Mouse (Mus musculus) right cerebral cortex, adult 18-20 months (tissue): ENCODE measurements around the gene Edn2.

ENCODE experiments used
- DNase-seq: peaks from one replicate; pipeline ENCODE4 v3.0.0; 2022; ENCODE audit warnings: mixed read lengths

Edn2 gene

DNA sequence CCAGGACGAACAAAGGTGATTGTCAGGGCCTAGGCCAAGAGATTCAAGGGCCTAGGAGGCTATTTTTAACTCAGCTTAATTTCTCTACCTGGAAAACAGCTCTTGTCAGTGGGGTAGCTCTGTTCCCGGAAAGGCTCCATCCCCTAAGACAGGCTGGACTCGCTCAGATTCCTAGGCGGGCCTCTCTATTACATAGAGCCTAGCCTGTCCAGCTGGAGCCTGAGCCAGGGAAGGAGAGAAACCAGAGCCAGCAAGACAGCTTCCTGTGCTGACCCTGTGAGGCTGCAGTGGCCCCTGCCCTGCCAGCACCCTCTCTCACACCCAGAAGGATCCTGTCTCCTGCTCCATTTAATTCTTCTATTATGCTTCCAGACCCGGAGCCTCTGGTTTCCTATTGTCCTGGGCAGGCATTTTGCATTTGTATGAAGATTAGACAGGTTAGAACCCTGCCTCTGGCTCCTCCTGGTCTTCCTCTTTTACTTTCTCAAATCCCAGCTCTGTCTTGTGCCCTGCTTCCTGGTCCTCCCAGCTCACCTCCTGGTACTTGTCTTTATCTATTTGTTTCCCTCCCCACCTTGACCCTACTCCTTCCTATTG, 2.2 kb upstream of the Edn2 start:
- no peak for DNase-seq

DNA sequence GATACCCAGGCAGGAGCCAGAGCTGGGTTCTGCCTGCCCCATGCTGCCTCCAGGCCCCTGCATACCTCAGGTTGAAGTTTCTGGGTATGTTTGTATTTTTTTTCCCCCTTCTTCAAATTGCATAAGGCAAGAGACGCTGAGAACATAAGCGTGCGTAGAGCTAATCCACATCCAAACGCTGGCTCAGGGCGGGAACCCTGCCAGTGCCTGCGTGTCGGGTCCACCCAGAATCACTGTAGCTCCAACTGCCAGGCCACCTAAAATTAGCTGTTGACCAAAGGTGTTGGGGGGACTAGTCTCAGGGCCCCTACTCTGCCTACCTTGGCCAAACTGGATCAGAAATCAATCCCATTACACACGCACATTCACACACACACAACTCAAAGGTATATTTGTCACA, 1.6 kb downstream of the Edn2 start:
- no peak for DNase-seq

GRCm38 (mm10) chr4:120163242-120163641, 2.2 kb downstream of the Edn2 start:
- DNase-seq: peak; percentile 77

GRCm38 (mm10) chr4:120164316-120164715, 3.3 kb downstream of the Edn2 start:
- no peak for DNase-seq

GRCm38 (mm10) chr4:120167778-120168177, 6.8 kb downstream of the Edn2 start:
- no peak for DNase-seq

GRCm38 (mm10) chr4:120168346-120168745, 7.3 kb downstream of the Edn2 start:
- no peak for DNase-seq

DNA sequence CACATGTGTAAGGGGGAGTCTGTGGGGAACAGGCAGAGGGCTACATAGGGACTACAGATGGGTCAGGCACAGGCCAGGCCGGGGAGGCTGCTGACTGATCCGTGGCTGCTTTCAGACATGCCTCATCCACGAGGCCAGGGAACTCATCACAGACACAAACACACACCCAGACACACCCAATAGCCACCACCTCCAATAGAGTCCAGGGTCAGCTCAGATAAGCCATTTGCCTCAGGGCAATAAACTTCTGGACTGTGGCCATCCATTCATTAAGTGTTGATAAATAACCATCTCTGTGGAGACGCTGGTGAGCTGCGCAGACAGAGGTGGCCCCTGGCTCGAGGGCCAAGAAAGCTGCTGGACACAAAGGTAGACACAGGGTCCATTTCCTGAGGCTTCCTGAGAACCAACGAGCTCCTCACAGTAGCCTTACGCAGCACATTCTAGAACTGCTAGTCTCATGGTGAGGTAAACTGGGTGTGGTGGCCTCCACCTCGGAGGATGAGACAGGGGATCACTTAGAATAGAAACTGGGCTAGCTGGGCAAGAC, 9.5 kb downstream of the Edn2 start:
- no peak for DNase-seq

- peak; percentile 46 for DNase-seq
These were observed 11.2 kb downstream of the Edn2 start for GRCm38 (mm10) chr4:120172050-120172684.

- no peak for DNase-seq
These were observed 18.1 kb downstream of the Edn2 start for GRCm38 (mm10) chr4:120179123-120179522.

DNA sequence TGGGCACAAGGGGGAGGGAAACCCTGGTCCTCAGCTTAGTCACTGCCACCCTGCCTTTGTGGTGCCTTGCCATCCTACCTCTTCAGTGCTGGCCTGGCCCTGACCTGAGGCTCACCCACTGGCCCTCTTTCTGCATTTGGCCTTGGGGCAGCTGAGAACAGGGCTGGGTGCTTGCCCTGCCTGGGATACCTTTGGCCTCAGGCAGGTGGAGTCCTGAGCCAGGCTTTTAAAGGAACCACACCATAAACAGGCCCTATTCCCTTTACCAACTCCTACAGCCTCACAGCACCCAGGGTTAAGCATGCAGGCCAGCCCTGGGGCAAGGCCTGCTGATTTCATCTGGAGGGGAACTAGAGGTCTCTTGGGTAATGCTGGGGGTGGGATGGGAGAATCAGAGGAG, 19.5 kb downstream of the Edn2 start:
- DNase-seq: no peak

- DNase-seq: no peak
These were observed 23.5 kb downstream of the Edn2 start for GRCm38 (mm10) chr4:120184374-120184991.

GRCm38 (mm10) chr4:120186441-120186840, 25.4 kb downstream of the Edn2 start:
- no peak for DNase-seq

DNA sequence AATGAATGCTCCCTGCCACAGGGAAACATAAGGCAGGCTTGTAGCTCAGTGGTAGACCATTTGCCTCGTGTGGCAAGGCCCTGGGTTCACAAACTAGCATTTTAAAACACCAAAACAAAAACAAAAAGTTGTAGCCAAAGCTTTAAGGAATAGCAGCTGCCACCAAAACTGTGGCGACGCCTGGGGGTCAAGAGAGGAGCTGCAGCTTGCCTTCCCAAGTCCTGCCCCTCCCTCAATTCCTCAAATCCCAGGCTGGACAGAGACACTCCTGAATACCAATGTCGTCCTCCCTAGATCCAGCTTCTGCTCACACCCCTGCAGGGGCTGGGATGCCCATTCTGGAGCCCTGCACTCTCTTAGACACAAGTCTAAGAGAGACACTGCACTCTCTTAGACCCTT, 25.9 kb downstream of the Edn2 start:
- no peak for DNase-seq

DNA sequence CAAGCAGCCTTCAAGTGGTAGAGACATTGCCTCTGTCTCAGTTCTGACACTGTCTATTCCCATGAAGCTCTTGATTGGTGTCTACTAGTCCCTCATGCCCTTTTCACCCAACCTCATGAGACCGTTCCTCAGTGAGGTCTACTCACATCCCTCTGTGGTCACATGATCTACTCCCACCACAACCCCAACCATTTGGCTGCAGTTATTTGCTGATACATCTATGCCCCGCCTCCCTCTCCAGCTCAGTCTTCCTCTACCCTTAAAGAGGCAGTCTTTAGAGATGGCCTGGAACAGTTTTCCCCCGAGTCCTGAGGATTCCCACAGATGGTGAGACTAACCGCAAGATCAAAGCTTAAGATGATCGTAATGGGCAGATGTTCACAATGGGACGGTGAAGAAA, 27.2 kb downstream of the Edn2 start:
- no peak for DNase-seq

DNA sequence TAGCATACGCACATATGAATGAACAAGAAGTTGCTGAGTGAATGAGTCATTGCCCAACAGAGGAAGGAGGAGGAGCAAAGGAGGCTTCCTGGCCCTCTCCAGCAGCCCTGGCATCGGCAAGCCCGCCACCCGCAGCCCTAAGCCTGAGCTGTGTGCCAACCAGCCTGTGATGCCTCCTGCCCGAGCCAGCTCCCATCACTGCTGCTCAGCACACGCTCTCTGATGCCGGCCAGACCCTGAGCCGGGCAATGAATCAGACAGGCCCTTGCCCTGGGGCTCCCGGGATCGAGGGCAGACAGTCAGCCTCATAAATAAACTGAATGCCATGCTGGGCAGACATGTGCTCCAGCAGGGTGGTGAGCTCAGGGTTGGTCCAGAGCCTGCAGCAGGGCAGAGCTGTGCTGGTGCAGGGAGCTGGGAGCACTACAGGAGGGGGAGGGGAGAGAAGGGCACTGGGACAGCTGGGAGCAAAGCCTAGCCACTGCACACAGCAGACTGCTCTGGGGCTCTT, 27.7 kb downstream of the Edn2 start:
- DNase-seq: peak; percentile 85

- peak; percentile 64 for DNase-seq
These were observed 28.9 kb downstream of the Edn2 start for GRCm38 (mm10) chr4:120189941-120190340.

DNA sequence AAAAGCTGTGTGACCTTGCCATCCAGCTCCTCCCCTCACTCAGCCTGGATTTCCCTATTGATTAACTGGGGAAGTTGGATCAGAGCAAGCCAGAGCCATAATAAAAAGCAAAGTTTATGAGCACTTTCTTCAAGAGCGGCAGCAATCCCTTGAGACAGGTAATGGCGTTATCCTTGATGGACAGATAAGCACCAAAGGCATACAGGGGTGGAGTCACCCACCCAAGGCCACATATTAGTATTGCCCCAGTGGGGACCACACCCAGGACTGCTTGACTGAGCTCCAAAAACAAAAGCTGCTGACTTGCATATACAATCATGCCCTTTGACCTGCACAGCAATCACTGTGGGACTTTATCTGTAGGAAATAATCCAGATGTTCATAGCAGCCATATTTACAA, 31.0 kb downstream of the Edn2 start:
- no peak for DNase-seq

- DNase-seq: no peak
These were observed 33.0 kb downstream of the Edn2 start for GRCm38 (mm10) chr4:120194026-120194425.

DNA sequence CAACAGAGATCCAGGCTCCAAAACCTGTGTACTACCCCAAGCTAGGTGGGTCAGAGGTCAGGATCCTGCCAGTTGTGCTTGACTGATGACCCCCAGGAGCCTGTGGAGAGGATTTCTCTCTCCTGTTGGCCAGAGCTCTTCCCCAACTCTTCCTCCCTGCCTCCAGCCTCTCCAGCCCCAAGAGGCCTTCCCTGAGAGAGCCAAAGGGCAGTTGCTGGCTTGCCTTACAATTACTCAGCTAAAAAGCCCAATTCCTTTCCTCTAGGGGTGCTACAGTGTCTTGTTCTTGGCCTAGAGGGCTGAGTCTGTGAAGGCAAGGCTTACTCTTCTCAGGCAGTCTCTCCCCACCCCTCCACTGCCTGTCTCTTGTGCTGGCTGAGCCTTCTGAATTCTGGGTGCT, 34.0 kb downstream of the Edn2 start:
- DNase-seq: no peak

DNA sequence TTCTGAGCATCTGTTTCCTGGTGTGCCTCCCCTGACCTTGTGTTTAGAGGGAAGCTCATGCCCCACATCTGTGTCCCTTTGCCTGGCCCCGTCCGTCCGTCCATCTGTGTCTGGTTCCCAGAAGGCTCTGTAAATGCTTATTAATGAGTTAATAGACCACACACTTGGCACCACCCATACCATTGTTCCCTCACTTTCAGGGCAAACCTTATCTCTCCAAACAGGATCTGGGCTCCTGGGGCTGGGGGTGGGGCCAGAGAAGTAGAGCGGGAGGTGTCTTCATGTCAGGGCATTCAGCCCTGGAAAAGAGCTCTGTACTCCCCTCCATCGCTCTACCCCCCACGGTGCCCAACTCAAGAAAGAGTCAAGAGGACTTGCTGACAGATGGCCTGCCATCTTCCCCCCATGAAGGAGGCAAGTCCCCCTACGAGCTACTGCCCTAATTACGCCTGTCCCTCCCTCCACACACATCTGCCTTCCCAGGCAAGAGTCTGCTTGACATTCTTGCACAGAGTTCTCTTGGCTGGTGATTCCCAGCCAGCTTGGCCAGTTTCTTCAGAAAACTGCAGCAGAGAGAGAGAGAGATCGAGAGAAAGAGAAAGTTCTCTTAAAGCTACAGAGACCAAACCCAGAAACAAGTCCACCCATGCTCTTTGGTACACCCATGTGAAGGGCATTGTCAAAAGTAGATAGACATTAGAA, 38.3 kb downstream of the Edn2 start:
- no peak for DNase-seq

- no peak for DNase-seq
These were observed 39.7 kb downstream of the Edn2 start for GRCm38 (mm10) chr4:120200551-120201266.

GRCm38 (mm10) chr4:120204357-120204942, 43.4 kb downstream of the Edn2 start:
- DNase-seq: no peak
